Mouse (Mus musculus): ENCODE data around the gene Paqr4.

GRCm38 (mm10) chr17:23749400-23750191 lies 8.9 kb upstream of the Paqr4 start:
- TF ChIP-seq RAD21 (IDR thresholded peaks at IDR 0.05; ENCODE audit: low read depth, low read length) (no peak), ZNF384 (IDR thresholded peaks at IDR 0.05; ENCODE audit: low read depth, low read length) (no peak), POLR2A (IDR thresholded peaks at IDR 0.05; ENCODE audit: low read depth, low read length) (no peak)
